Mouse (Mus musculus) liver, adult 2 months (tissue): ENCODE results near the gene Gm20388.

Experiments used
- CTCF ChIP-seq: fragments of 200-500 bp; IDR thresholded peaks from 2 replicates; pipeline ENCODE4 v1.5.1; 2011; ENCODE audit warnings: low read depth, low read length, control low read depth
- POLR2A ChIP-seq: fragments of 200-500 bp; IDR thresholded peaks from 2 replicates; pipeline ENCODE4 v1.6.1; 2011; ENCODE audit warnings: low read length, control low read depth; ENCODE audit not compliant: insufficient read depth; ENCODE audit errors: extremely low read depth

GRCm38 (mm10) chr8:123756901-123757300, 3846.3 kb downstream of the Gm20388 start:
- TF ChIP-seq CTCF (no peak), POLR2A (no peak)
